Mouse (Mus musculus) liver, adult 2 months (tissue): ENCODE measurements around the gene Sdhb. TPM values are rescaled to one million over a fixed set of nuclear protein-coding genes. Genes with fewer than 3 reads are reported as not detected.

Experiments used
- DNase-seq: peaks from one replicate; pipeline ENCODE4 v3.0.0-alpha.2; 2011; ENCODE audit warnings: low read depth, low spot score; ENCODE audit errors: extremely low read depth
- H3K27ac ChIP-seq: fragments of 200-500 bp; replicated peaks from 2 replicates; pipeline ENCODE4 v1.5.1; 2012; ENCODE audit warnings: low read depth, mild to moderate bottlenecking, control low read depth, inconsistent platforms, low read length; ENCODE audit not compliant: insufficient read depth
- H3K27me3 ChIP-seq: fragments of 200-500 bp; 2 replicates; pipeline ENCODE4 v1.6.1; 2012; ENCODE audit warnings: mild to moderate bottlenecking, moderate library complexity, low read length, inconsistent platforms; ENCODE audit not compliant: control insufficient read depth, insufficient read depth
- H3K36me3 ChIP-seq: fragments of 200-500 bp; 2 replicates; pipeline ENCODE4 v1.6.1; 2012; ENCODE audit warnings: low read length, inconsistent platforms; ENCODE audit not compliant: control insufficient read depth, insufficient read depth
- H3K4me1 ChIP-seq: fragments of 200-500 bp; 2 replicates; pipeline ENCODE4 v1.6.1; 2011; ENCODE audit warnings: low read length; ENCODE audit not compliant: control insufficient read depth, insufficient read depth
- H3K4me3 ChIP-seq: fragments of 200-500 bp; 2 replicates; pipeline ENCODE4 v1.5.1; 2011; ENCODE audit warnings: low read depth, mild to moderate bottlenecking, control low read depth, low read length, moderate library complexity; ENCODE audit not compliant: insufficient read depth
- H3K79me2 ChIP-seq: fragments of 200-500 bp; 2 replicates; pipeline ENCODE4 v1.6.1; 2012; ENCODE audit warnings: inconsistent platforms, mild to moderate bottlenecking, low read length, moderate library complexity; ENCODE audit not compliant: control insufficient read depth, insufficient read depth
- H3K9ac ChIP-seq: fragments of 200-500 bp; 2 replicates; pipeline ENCODE4 v1.6.1; 2012; ENCODE audit warnings: low read depth, mild to moderate bottlenecking, control low read depth, inconsistent platforms, low read length
- CTCF ChIP-seq: fragments of 200-500 bp; IDR thresholded peaks from 2 replicates; pipeline ENCODE4 v1.5.1; 2011; ENCODE audit warnings: low read depth, low read length, control low read depth
- POLR2A ChIP-seq: fragments of 200-500 bp; IDR thresholded peaks from 2 replicates; pipeline ENCODE4 v1.6.1; 2011; ENCODE audit warnings: low read length, control low read depth; ENCODE audit not compliant: insufficient read depth; ENCODE audit errors: extremely low read depth
- WGBS: fragments of 180-500 bp; shearing (Covaris S2); methylation state at CpG from one replicate; pipeline ENCODE4 v1.1.7; 2018; 5-methylcytosine and 5-hydroxymethylcytosine counted together
- polyA plus RNA-seq: library from polyadenylated mRNA; depleted of rRNA; stranded (reverse); fragments of >200 nt; gene quantifications from 2 replicates; pipeline ENCODE4 v1.2.3, GENCODE M21; 2012
- total RNA-seq: library from RNA; depleted of rRNA; stranded (reverse); fragments of >200 nt; gene quantifications from 2 replicates; pipeline ENCODE4 v1.2.3, GENCODE M21; 2014

The Sdhb gene
- total and polyA plus RNA-seq, 2 experiments: 347 to 532 TPM

DNA sequence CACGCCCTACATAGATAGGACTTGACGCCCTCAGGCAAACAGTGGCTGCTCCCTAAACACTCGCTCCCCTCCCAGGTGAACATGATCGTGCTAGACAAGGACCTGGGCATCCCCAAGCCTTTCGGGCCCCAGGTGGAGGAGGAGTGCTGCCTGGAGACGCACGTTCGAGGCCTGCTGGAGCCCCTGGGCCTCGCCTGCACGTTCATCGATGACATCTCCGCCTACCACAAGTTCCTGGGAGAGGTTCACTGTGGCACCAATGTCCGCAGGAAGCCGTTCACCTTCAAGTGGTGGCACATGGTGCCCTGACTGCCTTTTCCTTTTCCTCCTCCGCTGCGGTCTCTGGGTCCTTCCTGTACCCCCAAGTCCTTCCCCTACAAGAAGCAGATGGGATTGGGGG is 11.4 kb upstream of the Sdhb start:
- no peaks in the 10 kb centered on the region for H3K27me3 ChIP-seq
- no peaks in the 10 kb centered on the region for H3K4me1 ChIP-seq
- H3K27ac ChIP-seq: no peak overlapping the region
- no peak overlapping the region for H3K4me3 ChIP-seq
- TF ChIP-seq CTCF (no peak), POLR2A (no peak)
- 82% methylated on average over 16 of the region's 16 CpGs for WGBS
- no peak overlapping the region for H3K9ac ChIP-seq
- DNase-seq: no peak
- H3K79me2 ChIP-seq: no peaks in the 10 kb centered on the region
- H3K36me3 ChIP-seq: no peaks in the 10 kb centered on the region

DNA sequence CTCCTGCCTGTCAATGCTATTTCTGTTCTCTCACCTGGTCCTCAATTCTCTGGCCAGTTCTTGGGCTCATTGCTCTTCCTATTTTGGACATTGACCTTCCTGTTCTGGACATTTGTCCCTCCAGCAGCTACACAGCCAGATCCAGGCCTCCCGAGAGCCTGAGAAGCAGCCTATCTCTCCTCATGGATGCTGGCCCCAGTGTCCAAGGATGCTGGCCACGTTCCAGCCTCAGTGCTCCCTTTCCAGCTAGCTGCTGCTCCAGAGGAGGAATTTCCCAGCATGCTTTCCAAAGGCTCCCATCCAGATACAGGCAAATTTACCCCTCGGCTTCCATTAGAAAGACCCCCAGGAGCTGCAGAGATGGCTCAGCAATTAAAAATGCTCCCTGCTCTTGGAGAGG is 10.4 kb upstream of the Sdhb start:
- H3K4me3 ChIP-seq: no peak overlapping the region
- H3K9ac ChIP-seq: no peak overlapping the region
- WGBS: 82% methylated on average over 3 of the region's 3 CpGs
- no peak for DNase-seq
- no peak for TF ChIP-seq POLR2A
- TF ChIP-seq CTCF: no peak
- no peak overlapping the region for H3K27ac ChIP-seq
- H3K79me2 ChIP-seq: no peaks in the 10 kb centered on the region
- H3K36me3 ChIP-seq: no peaks in the 10 kb centered on the region
- no peaks in the 10 kb centered on the region for H3K27me3 ChIP-seq
- no peaks in the 10 kb centered on the region for H3K4me1 ChIP-seq

GRCm38 (mm10) chr4:140951861-140952641 is 9.0 kb upstream of the Sdhb start:
- no peak overlapping the region for H3K27ac ChIP-seq
- H3K79me2 ChIP-seq: no peaks in the 10 kb centered on the region
- 79% methylated on average over 18 of the region's 18 CpGs for WGBS
- no peak overlapping the region for H3K9ac ChIP-seq
- H3K4me3 ChIP-seq: no peak overlapping the region
- DNase-seq: no peak
- no peaks in the 10 kb centered on the region for H3K27me3 ChIP-seq
- H3K36me3 ChIP-seq: no peaks in the 10 kb centered on the region
- H3K4me1 ChIP-seq: no peaks in the 10 kb centered on the region
- TF ChIP-seq CTCF: no peak
- TF ChIP-seq POLR2A: no peak

DNA sequence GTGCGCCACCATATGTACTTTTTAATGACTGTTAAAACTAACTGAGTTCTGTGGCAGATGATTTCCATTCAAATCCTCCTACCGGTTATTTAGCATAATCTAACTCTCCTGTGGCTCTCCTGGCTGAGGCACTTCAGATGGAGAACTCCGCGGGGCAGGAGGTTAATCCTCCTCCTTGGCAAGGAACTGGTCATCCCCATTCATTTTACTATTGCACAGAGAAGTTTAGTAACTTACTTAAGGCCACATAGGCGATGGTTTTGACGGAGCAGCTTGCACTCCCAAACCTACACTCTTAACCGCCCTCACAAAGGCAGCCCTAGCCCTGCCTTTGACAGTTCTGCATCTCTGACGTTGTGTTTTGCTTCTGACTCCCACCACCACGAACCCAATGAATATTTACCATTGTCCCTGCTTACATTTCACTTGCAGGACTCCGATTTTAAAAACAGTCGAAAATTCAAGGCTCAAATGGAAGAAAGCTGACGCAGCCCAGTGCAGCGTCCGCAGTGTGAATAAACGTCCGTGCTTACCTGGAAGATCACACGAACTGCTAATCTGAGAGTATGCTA is 3.8 kb upstream of the Sdhb start:
- peak overlapping the region; percentile 5 for H3K9ac ChIP-seq
- H3K4me3 ChIP-seq: peak overlapping the region; percentile 19; the same call in 1 of the 2 replicates
- WGBS: 23% methylated on average over 17 of the region's 17 CpGs
- H3K79me2 ChIP-seq: peaks cover 7% of the 10 kb centered on the region; the same call in 1 of the 2 replicates
- H3K27me3 ChIP-seq: no peaks in the 10 kb centered on the region
- peaks cover 6% of the 10 kb centered on the region; the same call in 1 of the 2 replicates for H3K4me1 ChIP-seq
- H3K36me3 ChIP-seq: no peaks in the 10 kb centered on the region
- TF ChIP-seq POLR2A (no peak), CTCF (no peak)
- DNase-seq: no peak
- H3K27ac ChIP-seq: no peak overlapping the region

DNA sequence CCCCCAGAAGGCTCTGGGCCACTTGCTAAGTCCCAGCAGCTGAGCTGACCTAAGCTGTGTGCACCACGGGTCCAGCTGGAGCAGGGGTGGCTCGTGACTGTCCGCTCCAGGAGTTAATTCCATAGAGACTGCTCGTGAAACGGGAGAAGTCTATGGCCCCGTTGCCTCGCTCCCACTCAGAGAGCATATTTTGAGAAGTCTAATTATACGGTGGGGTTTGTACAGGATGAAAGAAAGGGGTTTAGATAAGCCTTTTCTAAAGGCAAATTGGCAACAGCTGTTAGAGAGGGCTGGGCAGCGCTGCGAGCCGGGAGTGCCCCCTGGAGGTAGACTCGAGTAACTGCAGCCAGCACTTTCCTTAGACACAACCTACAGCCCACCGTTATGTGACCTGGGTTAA is 3.3 kb upstream of the Sdhb start:
- Histone ChIP-seq H3K9ac (peak overlapping the region; percentile 5), H3K79me2 (peaks cover 7% of the 10 kb centered on the region; the same call in 1 of the 2 replicates)

More for the DNA sequence above, 3.3 kb upstream of the Sdhb start:
- TF ChIP-seq CTCF: peak; percentile 98
- TF ChIP-seq POLR2A: no peak
- peaks cover 8% of the 10 kb centered on the region; the same call in 1 of the 2 replicates for H3K4me1 ChIP-seq
- peak; percentile 30 for DNase-seq
- H3K27ac ChIP-seq: no peak overlapping the region
- WGBS: 2% methylated on average over 13 of the region's 13 CpGs
- no peaks in the 10 kb centered on the region for H3K36me3 ChIP-seq
- H3K4me3 ChIP-seq: peak overlapping the region; percentile 19; the same call in 1 of the 2 replicates
- H3K27me3 ChIP-seq: no peaks in the 10 kb centered on the region
